Mouse (Mus musculus) duodenum, adult 2 months (tissue): Measurements from ENCODE around the gene Zbtb17. TPM values are rescaled to one million over a fixed set of nuclear protein-coding genes. Genes with fewer than 3 reads are reported as not detected.

Experiments used
- polyA plus RNA-seq: library from polyadenylated mRNA; depleted of rRNA; stranded (reverse); fragments of >200 nt; gene quantifications from 2 replicates; pipeline ENCODE4 v1.2.3, GENCODE M21; 2012; ENCODE audit warnings: low replicate concordance; rRNA removed

The Zbtb17 gene
- 34.9 and 44.9 TPM in 2 replicates for polyA plus RNA-seq

DNA sequence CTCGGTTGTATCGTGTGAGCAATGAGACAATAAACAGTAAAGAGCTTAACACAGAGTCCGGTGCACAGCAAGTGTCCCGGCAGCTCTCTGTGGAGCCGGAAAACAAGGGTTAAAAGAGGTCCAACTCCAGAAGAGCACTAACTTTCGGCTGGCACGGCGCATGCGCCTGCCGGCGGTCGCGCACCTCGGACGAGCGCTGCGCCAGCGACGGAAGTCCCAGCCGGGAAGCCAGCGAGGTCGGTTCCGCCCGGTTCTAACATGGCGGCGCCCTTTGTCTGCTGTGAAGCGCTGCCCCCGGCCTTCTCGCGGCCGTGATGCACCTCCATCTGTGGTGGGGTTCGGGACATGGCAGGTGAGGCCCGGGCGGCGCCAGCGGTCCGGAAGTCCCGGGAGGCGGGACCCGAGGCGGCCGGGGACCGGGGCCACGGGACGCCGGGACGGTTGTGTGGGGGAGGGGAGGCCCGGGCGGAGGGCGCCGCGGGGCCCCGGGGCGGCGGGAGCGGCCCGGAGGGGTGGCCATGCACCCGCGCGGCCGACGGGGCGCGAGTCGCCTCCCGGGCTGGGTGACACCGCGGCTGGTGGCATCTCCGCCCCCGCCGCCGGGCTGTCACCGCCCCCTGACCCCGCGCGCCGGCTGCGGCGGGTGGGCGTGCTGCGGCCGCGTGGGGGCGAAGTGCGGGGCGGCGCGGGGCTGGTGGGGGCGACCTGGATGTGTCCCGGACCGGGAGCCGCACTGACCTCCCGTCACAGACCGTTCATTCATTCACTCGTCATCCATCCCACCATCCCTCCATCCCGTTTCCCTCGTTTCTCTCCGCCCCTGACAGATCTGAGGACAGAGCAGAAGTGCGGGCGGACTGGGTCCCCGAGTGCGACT, at the start of gene Zbtb17:
TSS of gene Zbtb17 (plus strand) at position 204 of the 877 bp plus-strand sequence.

DNA sequence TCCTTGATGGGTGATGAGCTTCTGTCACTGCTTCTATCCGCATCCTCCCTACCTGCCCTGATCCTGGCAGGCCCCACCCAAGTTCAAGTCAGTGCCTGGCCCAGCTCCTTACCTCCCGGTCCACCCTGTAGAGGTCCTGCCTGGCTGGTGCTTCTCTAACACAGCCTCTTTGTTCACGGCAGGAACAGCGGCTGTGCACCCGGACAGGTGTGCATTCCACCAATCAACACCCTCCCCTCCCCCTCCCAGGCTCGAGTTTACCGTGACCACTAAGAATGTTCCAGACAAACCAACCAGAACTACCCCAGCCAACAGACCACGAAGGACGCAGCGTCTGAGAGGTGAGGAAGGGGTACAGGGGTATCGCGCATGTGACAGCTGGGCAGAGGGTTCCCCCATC, 45.9 kb upstream of the Zbtb17 start, which contains the start of gene Clcnka:
TSS of gene Clcnka (minus strand) at position 180 of the 400 bp plus-strand sequence.

DNA sequence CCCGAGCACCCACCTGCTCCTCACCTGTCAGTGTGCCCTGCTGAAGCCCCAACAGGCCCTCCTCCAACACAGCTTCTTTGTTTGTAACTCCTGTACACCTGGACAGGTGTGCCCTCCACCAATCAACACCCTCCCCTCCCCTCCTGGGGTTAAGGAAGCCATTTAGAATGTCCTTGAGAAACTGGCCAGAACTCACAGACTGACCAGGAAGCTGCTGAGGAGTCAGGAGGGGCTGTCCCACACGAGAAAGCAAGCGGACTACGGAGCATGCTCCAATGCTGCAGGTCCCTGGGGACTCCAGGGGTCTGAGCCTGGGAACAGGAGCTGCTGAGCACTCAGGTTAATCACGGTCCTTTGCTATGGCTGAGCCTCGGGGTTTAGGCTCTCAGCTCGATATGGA, 28.5 kb upstream of the Zbtb17 start, which contains the start of gene Clcnkb:
TSS of gene Clcnkb (minus strand) at position 91 of the 400 bp plus-strand sequence.

DNA sequence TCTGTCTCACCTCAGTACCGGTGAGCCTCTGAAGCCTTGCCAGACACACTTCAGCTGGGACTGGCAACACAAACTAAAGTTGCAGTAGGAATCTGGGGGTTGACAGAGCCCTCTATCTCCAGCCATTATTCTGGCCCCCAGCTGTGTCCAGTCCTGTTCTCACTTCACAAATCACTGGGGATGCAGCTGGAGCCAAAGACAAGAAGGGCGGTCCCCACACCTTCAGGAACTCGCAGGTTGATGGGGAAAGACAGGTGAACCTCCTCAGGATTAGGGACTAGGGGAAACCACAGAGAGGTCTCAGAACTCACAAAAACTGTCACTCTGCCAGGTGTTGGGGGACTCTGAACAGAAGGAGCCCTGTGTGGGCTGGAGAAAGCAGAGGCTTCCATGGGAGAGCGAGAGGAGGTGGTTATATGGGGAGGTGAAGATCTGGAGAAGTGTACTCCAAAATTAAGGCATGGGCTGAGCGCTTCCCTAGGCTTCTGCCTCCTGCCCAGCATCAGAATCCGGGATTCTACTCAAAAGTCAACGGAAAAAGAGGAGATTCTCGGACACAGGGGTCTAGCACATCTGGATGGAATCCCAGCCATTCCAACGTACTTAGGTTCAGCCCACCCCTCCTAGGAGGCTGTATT, 24.1 kb upstream of the Zbtb17 start, which contains the start of gene Hspb7:
TSS of gene Hspb7 (plus strand) at position 588 of the 638 bp plus-strand sequence.

DNA sequence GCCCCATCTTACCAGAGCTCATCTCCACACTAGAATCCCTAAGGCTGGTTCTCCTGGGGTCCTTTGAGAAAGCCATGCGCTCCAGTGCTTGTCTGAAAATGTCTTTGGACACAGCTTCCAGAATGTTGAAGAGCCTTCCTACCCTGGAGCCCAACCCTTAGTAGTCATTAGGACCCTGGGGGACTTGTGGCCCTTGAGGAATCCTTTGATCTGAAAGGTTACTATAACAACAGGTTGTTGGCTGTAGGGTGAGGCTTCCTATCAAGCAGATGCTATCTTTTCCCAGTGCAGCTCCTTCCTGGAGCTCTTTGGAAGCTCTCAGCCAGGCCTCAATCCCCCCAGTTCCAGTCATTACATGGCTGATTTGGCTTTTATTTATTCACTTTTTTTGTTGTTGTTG, 8.5 kb upstream of the Zbtb17 start, which contains the start of gene Srarp:
TSS of gene Srarp (minus strand) at position 132 of the 400 bp plus-strand sequence.

Other genes starting within 250 kb of the Zbtb17 start
- gene Rsg1, start 230.7 kb upstream of the Zbtb17 start, polyA plus RNA-seq = 0.18 and 0.99 TPM in 2 replicates
- 38.6 and 79.5 TPM in 2 replicates for gene Arhgef19, start 205.2 kb upstream of the Zbtb17 start, polyA plus RNA-seq
- 35.9 and 50.7 TPM in 2 replicates for gene Epha2, start 143.4 kb upstream of the Zbtb17 start, polyA plus RNA-seq
- 1.4 and 2.9 TPM in 2 replicates for gene Fam131c, start 76.4 kb upstream of the Zbtb17 start, polyA plus RNA-seq
- 0.05 and 0.07 TPM in 2 replicates for gene Clcnka, start 45.9 kb upstream of the Zbtb17 start, polyA plus RNA-seq
- gene Clcnkb, start 28.6 kb upstream of the Zbtb17 start, polyA plus RNA-seq = 0.11 TPM in 1 of 2 replicates, not detected in the other
- gene Hspb7, start 23.9 kb upstream of the Zbtb17 start, polyA plus RNA-seq = 4.6 and 18.4 TPM in 2 replicates
- 0.25 TPM in 1 of 2 replicates, not detected in the other for gene Srarp, start 8.5 kb upstream of the Zbtb17 start, polyA plus RNA-seq
- gene Spen, start 93.9 kb downstream of the Zbtb17 start, polyA plus RNA-seq = 38.0 and 39.5 TPM in 2 replicates
- 60.7 and 63.9 TPM in 2 replicates for gene Fblim1, start 161.4 kb downstream of the Zbtb17 start, polyA plus RNA-seq
- gene Tmem82, start 174.0 kb downstream of the Zbtb17 start, polyA plus RNA-seq = 71.4 and 121 TPM in 2 replicates
- 12.3 and 26.3 TPM in 2 replicates for gene Slc25a34, start 179.2 kb downstream of the Zbtb17 start, polyA plus RNA-seq
- 10.2 and 11.0 TPM in 2 replicates for gene Plekhm2, start 220.2 kb downstream of the Zbtb17 start, polyA plus RNA-seq
- gene Rsc1a1, start 240.9 kb downstream of the Zbtb17 start, polyA plus RNA-seq = 9.7 and 29.7 TPM in 2 replicates